Mouse (Mus musculus) CH12.LX (cell line): Measurements from ENCODE around the gene Hist3h2a. TPM values are rescaled to one million over a fixed set of nuclear protein-coding genes. Genes with fewer than 3 reads are reported as not detected.
A peak's percentile ranks its signal among the peaks of the same experiment; 100 is the strongest.

Experiments
- DNase-seq: peaks from one replicate; pipeline ENCODE4 v3.0.0-alpha.2; 2013; ENCODE audit errors: extremely low read depth
- H3K27ac ChIP-seq: 2 replicates; pipeline ENCODE4 v1.5.1; 2012; ENCODE audit warnings: low read depth, mild to moderate bottlenecking, control low read depth, moderate library complexity; ENCODE audit not compliant: insufficient read depth
- H3K27me3 ChIP-seq: replicated peaks from 2 replicates; pipeline ENCODE3; 2012; ENCODE audit warnings: inconsistent platforms
- H3K36me3 ChIP-seq, 2 experiments: replicated peaks in 1 of 2; 2 replicates each; pipeline versions ENCODE3 to v1.6.1; 2012; ENCODE audit warnings: inconsistent platforms in 1 of 2, low read length in 1 of 2, mild to moderate bottlenecking in 1 of 2, mixed read lengths in 1 of 2, moderate library complexity in 1 of 2; ENCODE audit not compliant: control insufficient read depth in 1 of 2, insufficient read depth in 1 of 2
- H3K4me1 ChIP-seq, 2 experiments: 2 replicates each; pipeline ENCODE4 v1.6.1; 2012; ENCODE audit warnings: inconsistent platforms in 1 of 2, moderate library complexity in 1 of 2; ENCODE audit not compliant: insufficient read depth in 2 of 2, control insufficient read depth in 1 of 2
- H3K4me2 ChIP-seq: 2 replicates; pipeline ENCODE4 v1.6.1; 2012; ENCODE audit warnings: low read depth, mild to moderate bottlenecking, control low read depth; ENCODE audit not compliant: poor library complexity, insufficient read depth, severe bottlenecking
- H3K4me3 ChIP-seq, 3 experiments: fragments of 150-350 bp in 1 of 3; sonication (generic) in 1 of 3; replicated peaks in 1 of 3; 2 replicates each; pipeline versions ENCODE3 to v1.5.1; 2011 to 2012; ENCODE audit warnings: low read depth in 2 of 3, low read length in 2 of 3, mild to moderate bottlenecking in 2 of 3, moderate library complexity in 2 of 3, control low read depth in 1 of 3, improper control_type of control experiment in 1 of 3, inconsistent platforms in 1 of 3, mixed read lengths in 1 of 3; ENCODE audit not compliant: poor library complexity in 1 of 3
- H3K79me2 ChIP-seq: replicated peaks from 2 replicates; pipeline ENCODE4 v1.6.1; 2012; ENCODE audit warnings: mild to moderate bottlenecking, moderate library complexity; ENCODE audit not compliant: control insufficient read depth, poor library complexity, insufficient read depth, severe bottlenecking; ENCODE audit errors: extremely low read depth
- H3K9ac ChIP-seq: 2 replicates; pipeline ENCODE4 v1.6.1; 2012; ENCODE audit warnings: low read depth, mild to moderate bottlenecking, control low read depth, moderate library complexity; ENCODE audit not compliant: insufficient read depth
- H3K9me3 ChIP-seq: replicated peaks from 2 replicates; pipeline ENCODE3; 2012; ENCODE audit warnings: low read length, inconsistent platforms, mixed read lengths
- CHD1 ChIP-seq: IDR thresholded peaks from 2 replicates; pipeline ENCODE4 v1.6.1; 2012; ENCODE audit warnings: low read depth, low read length, improper control_type of control experiment, inconsistent platforms
- CTCF ChIP-seq, 2 experiments: IDR thresholded peaks in 1 of 2; conservative IDR thresholded peaks in 1 of 2; 2 replicates each; pipeline ENCODE4 v1.5.1; 2011 to 2012; ENCODE audit warnings: low read depth in 2 of 2, low read length in 2 of 2, improper control_type of control experiment in 1 of 2, inconsistent platforms in 1 of 2, mild to moderate bottlenecking in 1 of 2, moderate library complexity in 1 of 2
- E2F4 ChIP-seq: IDR thresholded peaks from 2 replicates; pipeline ENCODE4 v1.6.1; 2011; ENCODE audit warnings: low read depth, low read length, improper control_type of control experiment; ENCODE audit not compliant: insufficient replicate concordance
- ELF1 ChIP-seq: IDR thresholded peaks from 2 replicates; pipeline ENCODE4 v1.6.1; 2014; ENCODE audit warnings: low read depth, mild to moderate bottlenecking, inconsistent platforms, low read length, improper control_type of control experiment
- ETS1 ChIP-seq: conservative IDR thresholded peaks from 2 replicates; pipeline ENCODE4 v1.6.1; 2012; ENCODE audit warnings: low read depth, mild to moderate bottlenecking, inconsistent platforms, low read length, improper control_type of control experiment, moderate library complexity
- GABPA ChIP-seq: IDR thresholded peaks from 2 replicates; pipeline ENCODE4 v1.6.1; 2012; ENCODE audit warnings: low read depth, low read length, improper control_type of control experiment, inconsistent platforms; ENCODE audit not compliant: insufficient replicate concordance
- IRF4 ChIP-seq: IDR thresholded peaks from 2 replicates; pipeline ENCODE4 v1.6.1; 2014; ENCODE audit warnings: low read depth, mild to moderate bottlenecking, inconsistent platforms, low read length, improper control_type of control experiment
- JUND ChIP-seq: conservative IDR thresholded peaks from 2 replicates; pipeline ENCODE4 v1.6.1; 2011; ENCODE audit warnings: low read depth, low read length, improper control_type of control experiment
- MAFK ChIP-seq: IDR thresholded peaks from 2 replicates; pipeline ENCODE4 v1.6.1; 2011; ENCODE audit warnings: low read length, improper control_type of control experiment; ENCODE audit not compliant: insufficient replicate concordance
- MXI1 ChIP-seq: IDR thresholded peaks from 2 replicates; pipeline ENCODE4 v1.6.1; 2011; ENCODE audit warnings: mild to moderate bottlenecking, low read depth, low read length, improper control_type of control experiment
- NELFE ChIP-seq: IDR thresholded peaks from 2 replicates; pipeline ENCODE4 v1.6.1; 2011; ENCODE audit warnings: low read depth, low read length, improper control_type of control experiment
- NRF1 ChIP-seq: IDR thresholded peaks from 2 replicates; pipeline ENCODE4 v1.6.1; 2014; ENCODE audit warnings: low read depth, mild to moderate bottlenecking, inconsistent platforms, low read length, improper control_type of control experiment, moderate library complexity
- POLR2AphosphoS2 ChIP-seq: IDR thresholded peaks from 2 replicates; pipeline ENCODE4 v1.6.1; 2011; ENCODE audit warnings: low read depth, low read length, improper control_type of control experiment
- RAD21 ChIP-seq: IDR thresholded peaks from 2 replicates; pipeline ENCODE4 v1.6.1; 2011; ENCODE audit warnings: low read depth, mild to moderate bottlenecking, low read length, improper control_type of control experiment, moderate library complexity
- RCOR1 ChIP-seq: conservative IDR thresholded peaks from 2 replicates; pipeline ENCODE4 v1.6.1; 2012; ENCODE audit warnings: low read depth, mild to moderate bottlenecking, inconsistent platforms, low read length, improper control_type of control experiment
- SIN3A ChIP-seq: IDR thresholded peaks from 2 replicates; pipeline ENCODE4 v1.6.1; 2012; ENCODE audit warnings: low read length, improper control_type of control experiment, inconsistent platforms
- SMC3 ChIP-seq: IDR thresholded peaks from 2 replicates; pipeline ENCODE4 v1.6.1; 2011; ENCODE audit warnings: low read depth, low read length, improper control_type of control experiment
- TBP ChIP-seq: conservative IDR thresholded peaks from 2 replicates; pipeline ENCODE4 v1.6.1; 2011; ENCODE audit warnings: low read depth, low read length, improper control_type of control experiment
- TCF12 ChIP-seq: IDR thresholded peaks from 2 replicates; pipeline ENCODE4 v1.6.1; 2014; ENCODE audit warnings: low read depth, mild to moderate bottlenecking, inconsistent platforms, low read length, improper control_type of control experiment
- ZC3H11A ChIP-seq: IDR thresholded peaks from 2 replicates; pipeline ENCODE4 v1.6.1; 2012; ENCODE audit warnings: low read depth, mild to moderate bottlenecking, inconsistent platforms, low read length, improper control_type of control experiment
- ZNF384 ChIP-seq: IDR thresholded peaks from 2 replicates; pipeline ENCODE4 v1.6.1; 2012; ENCODE audit warnings: low read depth, low read length, improper control_type of control experiment, inconsistent platforms
- dilution Hi-C: fragments of 300-500 bp; cut with MboI; formaldehyde crosslinking; loops from 2 replicates; pipeline ENCODE4 v1.14.3; 2020; ENCODE audit warnings: low sequenced_read_pairs; ENCODE audit not compliant: extremely low pct_unique_long_range_greater_than_20kb, extremely low pct_ligation_motif_present
- in situ Hi-C: fragments of 300-500 bp; cut with MboI; formaldehyde crosslinking; loops from 3 replicates; pipeline ENCODE4 v1.14.3; 2019; ENCODE audit warnings: low sequenced_read_pairs, low pct_ligation_motif_present, low pct_unique_long_range_greater_than_20kb, mixed read lengths
- polyA plus RNA-seq: library from polyadenylated mRNA; unstranded; fragments of >175 nt; gene quantifications from 2 replicates; pipeline ENCODE4 v1.2.1, GENCODE M21; 2012; ENCODE audit warnings: low read depth; ENCODE audit not compliant: insufficient read length
- total RNA-seq, 2 experiments: library from RNA; depleted of rRNA; stranded (reverse); fragments of 300-350 nt in 1 of 2; fragments of >200 nt in 1 of 2; gene quantifications; 2 replicates each; pipeline ENCODE4 v1.2.3; 2012 to 2014

Gene Hist3h2a
- total and polyA plus RNA-seq, 3 experiments: 1.2 to 97.2 (median 6.1) TPM

- no peak overlapping the region for H3K4me3 ChIP-seq
- DNase-seq: no peak
- in situ Hi-C loops: no loop called here
- peaks cover 52 to 60% of the 10 kb centered on the region in 2 experiments for H3K36me3 ChIP-seq
- no peaks in the 10 kb centered on the region for H3K79me2 ChIP-seq
- peaks cover 1% of the 10 kb centered on the region for H3K27me3 ChIP-seq
- TF ChIP-seq E2F4 (no peak), ZNF384 (no peak), POLR2AphosphoS2 (no peak), JUND (no peak), ETS1 (no peak), IRF4 (no peak), GABPA (no peak), CHD1 (no peak), MXI1 (no peak), ZC3H11A (no peak), NELFE (no peak), SIN3A (no peak), ELF1 (no peak), RCOR1 (no peak), MAFK (no peak), RAD21 (peak; percentile 27), TBP (no peak), CTCF (conservative IDR thresholded peaks at IDR 0.05 in 1 of 2, IDR thresholded peaks at IDR 0.05 in 1 of 2; ENCODE audit: low read depth in 2 of 2, low read length in 2 of 2) (peak; percentile 37 to 58), SMC3 (peak; percentile 61)
- no peak overlapping the region for H3K4me2 ChIP-seq
- dilution Hi-C loops: no loop called here
- no peak overlapping the region for H3K9ac ChIP-seq
- H3K27ac ChIP-seq: no peak overlapping the region
- peaks cover 0 to 14% of the 10 kb centered on the region in 2 experiments; a peak in 3 of 4 replicates for H3K4me1 ChIP-seq
- no peaks in the 10 kb centered on the region for H3K9me3 ChIP-seq
These were observed 22.9 kb upstream of the Hist3h2a start for GRCm38 (mm10) chr11:58931576-58931975.

GRCm38 (mm10) chr11:58937909-58938308 lies 16.6 kb upstream of the Hist3h2a start:
- peak overlapping the region; percentile 90 for H3K9ac ChIP-seq
- H3K9me3 ChIP-seq: peaks cover 6% of the 10 kb centered on the region
- H3K4me2 ChIP-seq: peak overlapping the region; percentile 61
- no peak for DNase-seq
- dilution Hi-C loops: no loop called here
- H3K27ac ChIP-seq: no peak overlapping the region
- peak overlapping the region; percentile 85 to 96 (median 89) for H3K4me3 ChIP-seq
- in situ Hi-C loops: no loop called here
- H3K27me3 ChIP-seq: peaks cover 12% of the 10 kb centered on the region
- H3K4me1 ChIP-seq: peaks cover 11 to 30% of the 10 kb centered on the region in 2 experiments
- 0 out of 2 replicates have a peak, but pooled peaks have one; percentile 30 for TF ChIP-seq TCF12
- peak; percentile 61 for TF ChIP-seq NRF1
- no peak for TF ChIP-seq SIN3A
- no peak for TF ChIP-seq SMC3
- TF ChIP-seq, all 38 proteins: peak for 2
- peaks cover 32 to 41% of the 10 kb centered on the region in 2 experiments for H3K36me3 ChIP-seq
- H3K79me2 ChIP-seq: peaks cover 9% of the 10 kb centered on the region
